Mouse (Mus musculus): ENCODE measurements around the gene Zfp786.
A peak's percentile ranks its signal among the peaks of the same experiment; 100 is the strongest.
"Not testable (repeated sequence)": the region's sequence is repeated elsewhere in the genome, so short reads cannot be mapped to it uniquely, and the experiment has no call there.

Zfp786 gene

GRCm38 (mm10) chr6:47781091-47781968 is 49.3 kb downstream of the Zfp786 start:
- DNase-seq (ENCODE audit: low spot score in 2 of 2): peak in 1 of 2 experiments; percentile 2

DNA sequence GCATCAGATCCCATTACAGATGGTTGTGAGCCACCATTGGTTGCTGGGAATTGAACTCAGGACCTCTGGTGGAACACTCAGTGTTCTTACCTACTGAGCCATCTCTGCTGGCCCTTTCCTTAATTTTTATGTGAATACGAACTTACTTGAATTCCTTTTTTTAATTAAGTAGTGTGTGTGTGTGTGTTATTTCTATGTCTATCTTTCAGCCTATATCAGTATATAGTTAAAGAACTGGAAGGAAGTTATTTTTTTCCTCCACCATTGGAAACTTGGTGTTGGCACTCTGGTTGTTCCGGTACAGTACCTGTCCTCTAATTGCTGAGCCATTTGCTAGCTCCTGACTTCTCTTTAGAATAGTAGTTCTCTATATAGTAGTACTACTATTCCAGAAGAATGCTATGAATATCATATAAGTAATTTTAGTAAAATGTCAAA is 50.1 kb downstream of the Zfp786 start:
- DNase-seq (ENCODE audit: low spot score in 2 of 2): no peak

GRCm38 (mm10) chr6:47771760-47772159 is 58.9 kb downstream of the Zfp786 start:
- DNase-seq (ENCODE audit: low spot score in 2 of 2): not testable (repeated sequence)

DNA sequence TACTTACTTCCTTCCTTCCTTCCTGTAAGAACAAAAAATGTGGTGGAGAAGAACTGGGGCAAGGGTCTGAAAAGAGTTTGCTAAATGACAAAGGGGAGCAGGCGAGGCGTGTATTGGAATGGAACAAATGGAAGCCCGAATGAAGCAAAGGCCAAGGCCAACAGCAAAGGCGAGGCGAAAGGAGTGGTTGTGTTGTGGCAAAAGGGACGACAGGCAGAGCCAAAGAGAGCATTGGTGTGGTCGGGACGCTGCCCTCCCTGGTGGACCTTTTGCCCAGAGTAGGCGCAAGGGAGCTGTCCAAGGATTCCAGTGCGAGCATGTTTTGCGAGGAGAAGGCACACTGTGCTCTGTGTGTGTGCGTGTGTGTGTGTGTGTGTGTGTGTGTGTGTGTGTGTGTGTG is 59.6 kb downstream of the Zfp786 start:
- not testable (repeated sequence) for DNase-seq (ENCODE audit: low spot score in 2 of 2)

DNA sequence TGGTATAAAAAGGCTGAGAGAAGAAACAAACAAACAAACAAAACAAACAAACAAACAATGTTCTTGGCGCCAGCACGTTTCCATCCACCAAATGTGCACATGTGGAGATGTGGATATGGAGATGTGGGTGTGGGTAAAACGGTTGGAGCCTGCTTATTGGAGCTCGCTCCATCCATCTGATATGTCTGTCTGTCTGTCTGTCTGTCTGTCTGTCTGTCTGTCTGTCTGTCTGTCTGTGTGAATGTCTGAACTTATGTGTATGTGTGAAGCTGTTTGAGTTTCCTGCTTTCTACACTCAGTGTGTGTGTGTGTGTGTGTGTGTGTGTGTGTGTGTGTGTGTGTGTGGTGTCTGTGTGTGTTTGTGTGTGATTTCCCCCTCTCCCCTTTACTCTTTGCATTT is 60.8 kb downstream of the Zfp786 start:
- DNase-seq (ENCODE audit: low spot score in 2 of 2): not testable (repeated sequence)

Data from spleen, postnatal 14 days (tissue).